ENCODE assay signal across 18 mouse cellular contexts in the genomic region with DNA sequence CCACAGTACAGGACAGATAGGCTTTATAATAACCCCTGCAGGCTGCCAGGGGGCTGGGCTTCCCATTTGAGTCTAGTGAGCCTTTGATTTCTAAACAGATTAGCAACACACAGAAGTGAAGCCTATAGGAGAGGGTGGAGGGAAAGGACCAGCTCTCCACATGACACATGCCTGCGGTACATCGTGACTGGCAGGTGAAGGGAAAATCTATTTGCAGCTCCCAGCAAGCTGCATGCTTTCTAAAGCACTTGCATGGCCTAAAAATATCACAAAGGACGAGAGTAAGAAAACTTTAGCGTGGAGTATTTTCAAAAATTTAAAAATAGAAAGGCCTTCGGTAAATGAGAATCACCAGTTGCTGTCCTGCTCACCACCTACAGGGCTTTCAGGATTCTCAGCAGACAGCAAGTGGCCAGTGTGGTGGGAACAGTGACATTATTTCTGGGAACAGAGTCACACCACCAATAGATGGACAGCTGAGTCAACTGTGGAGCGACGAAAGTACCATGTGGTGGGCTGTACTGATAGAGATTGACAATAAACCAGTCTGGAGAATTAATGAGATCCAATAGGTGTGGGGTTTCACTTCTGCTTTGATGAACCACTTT.
A peak's percentile ranks its signal among the peaks of the same experiment; 100 is the strongest.
DNase-seq lines count a peak whose midpoint lies in the region; ATAC-seq and TF ChIP-seq lines count a peak whose summit lies in the region.
"Had no signal": no experiment of that assay in that cellular context is flagged by ENCODE, and none has a peak within 500 bp of the region (broad histone marks: within the 10 kb centered on the region; RNA-seq: fewer than 3 reads in every experiment).

No protein-coding gene starts in this region.

- H3K4me1 ChIP-seq in heart, embryonic 10.5 days: no peaks in the 10 kb centered on the region
- no peaks in the 10 kb centered on the region for H3K4me1 ChIP-seq in thymus, adult 2 months (replicated peaks; ENCODE audit: control insufficient read depth, insufficient read depth, low read length)
- H3K4me1 ChIP-seq: hindbrain, embryonic 10.5 days; intestine, embryonic 15.5 days had no signal

- H3K27me3 ChIP-seq in heart, embryonic 10.5 days (ENCODE audit: insufficient read depth, poor library complexity, severe bottlenecking): no peaks in the 10 kb centered on the region; the same call in 1 of the 2 replicates
- no peaks in the 10 kb centered on the region for H3K27me3 ChIP-seq in thymus, adult 2 months (ENCODE audit: control insufficient read depth, insufficient read depth, low read length)
- H3K27me3 ChIP-seq: CH12.LX; intestine, embryonic 15.5 days had no signal

- 57% methylated on average over 7 of the region's 7 CpGs for WGBS in heart, embryonic 10.5 days
- WGBS in thymus, adult 2 months: 95% methylated on average over 7 of the region's 7 CpGs

- no peak for TF ChIP-seq POLR2A in thymus, adult 2 months (IDR thresholded peaks at IDR 0.05; ENCODE audit: control insufficient read depth, extremely low read depth, insufficient read depth, low read length, poor library complexity)

- TF ChIP-seq CTCF in thymus, adult 2 months (IDR thresholded peaks at IDR 0.05; ENCODE audit: borderline replicate concordance, control insufficient read depth, extremely low read depth, insufficient read depth, low read length, poor library complexity): no peak

- H3K27ac ChIP-seq in heart, embryonic 10.5 days: peak overlapping the region; percentile 36; the same call in 1 of the 2 replicates
- H3K27ac ChIP-seq in thymus, adult 2 months (ENCODE audit: control insufficient read depth, insufficient read depth, low read length): no peak overlapping the region
- H3K27ac ChIP-seq: hindbrain, embryonic 10.5 days; intestine, embryonic 15.5 days; kidney, postnatal 0 days had no signal

- peak; percentile 2 to 4 for DNase-seq in left cerebral cortex, postnatal 36 days (ENCODE audit: low spot score in 2 of 2)
- DNase-seq in left cerebral cortex, adult 8-10 months (ENCODE audit: low spot score in 2 of 2): no peak
- DNase-seq in heart, adult 18-20 months: peak; percentile 40 to 44
- no peak for DNase-seq in heart, embryonic 10.5 days (ENCODE audit: low spot score)
- peak; percentile 7 for DNase-seq in heart, postnatal 4 days
- no peak for DNase-seq in urinary bladder, postnatal 36 days (ENCODE audit: low spot score in 2 of 2)
- no peak for DNase-seq in thymus, adult 2 months
- DNase-seq: cerebellum, adult 9-11 months; liver, postnatal 0 days; lung, postnatal 4 days; spleen, adult 18-20 months; thymus, postnatal 4 days had no signal

- intact Hi-C loops in left cerebral cortex, postnatal 36 days (cut with DNase I): no loop called here

- no peak overlapping the region for H3K4me3 ChIP-seq in heart, embryonic 10.5 days
- no peak overlapping the region for H3K4me3 ChIP-seq in thymus, adult 2 months (ENCODE audit: control insufficient read depth, insufficient read depth, low read length)
- H3K4me3 ChIP-seq: erythroblast, embryonic 14.5 days; hindbrain, embryonic 10.5 days; intestine, embryonic 15.5 days had no signal

- H3K9me3 ChIP-seq in heart, embryonic 10.5 days: no peaks in the 10 kb centered on the region
- H3K9me3 ChIP-seq: hindbrain, embryonic 10.5 days; intestine, embryonic 15.5 days had no signal

- ATAC-seq in erythroid progenitor cell, adult 5-6 weeks (replicated peaks; ENCODE audit: low FRiP score, poor library complexity, severe bottlenecking): no peak
- ATAC-seq: intestine, embryonic 15.5 days; liver, postnatal 0 days had no signal

- H3K36me3 ChIP-seq in heart, embryonic 10.5 days: no peaks in the 10 kb centered on the region
- no peaks in the 10 kb centered on the region for H3K36me3 ChIP-seq in thymus, adult 2 months (ENCODE audit: control insufficient read depth, insufficient read depth, low read length)
- H3K36me3 ChIP-seq: hindbrain, embryonic 10.5 days; intestine, embryonic 15.5 days had no signal

Comparison
In these comparisons a context has a peak if more than half of its experiments do, and no peak if none do; other contexts are left out.
1. DNase-seq: peak in left cerebral cortex, postnatal 36 days (2 of 2), heart, adult 18-20 months (2 of 2) and heart, postnatal 4 days (single experiment); none in left cerebral cortex, adult 8-10 months (0 of 2), heart, embryonic 10.5 days (single experiment), urinary bladder, postnatal 36 days (0 of 2) and thymus, adult 2 months (single experiment).